Mouse (Mus musculus): Measurements from ENCODE around the gene Gm21409. TPM values are rescaled to one million over a fixed set of nuclear protein-coding genes. Genes with fewer than 3 reads are reported as not detected.
"Not testable (repeated sequence)": the region's sequence is repeated elsewhere in the genome, so short reads cannot be mapped to it uniquely, and the experiment has no call there.

Gm21409 gene
- polyA plus RNA-seq (2016; fragmentation: Nextera tagmentation; extraction: Ambion mirVana) = not detected in 2 replicates

GRCm38 (mm10) chrY:84746385-84746784 lies at the start of gene Gm21409:
TSS of gene Gm21409 (plus strand) at chrY:84746685.
- not testable (repeated sequence) for H3K36me3 ChIP-seq (replicated peaks); H3K27ac ChIP-seq (replicated peaks)

More at GRCm38 (mm10) chrY:84746385-84746784, at the start of gene Gm21409:
- not testable (repeated sequence) for H3K4me1 ChIP-seq; H3K9me3 ChIP-seq; H3K27me3 ChIP-seq (replicated peaks; ENCODE audit: low read depth, poor library complexity, severe bottlenecking); H3K4me3 ChIP-seq; DNase-seq (ENCODE audit: low spot score)
- WGBS = no CpG with 5 or more reads among the region's 6 CpGs

Other genes with a start within 250 kb of the Gm21409 start
- not detected in 2 replicates for gene Gm21394, start 181.8 kb upstream of the Gm21409 start, polyA plus RNA-seq (2016; fragmentation: Nextera tagmentation; extraction: Ambion mirVana)